Mouse (Mus musculus) heart, embryonic 15.5 days (tissue): ENCODE results near the gene Rad9a. TPM values are rescaled to one million over a fixed set of nuclear protein-coding genes. Genes with fewer than 3 reads are reported as not detected.
A peak's percentile ranks its signal among the peaks of the same experiment; 100 is the strongest.

Experiments
- ATAC-seq: fragments of 200-750 bp; cut with Nextera tagmentation; replicated peaks from 2 replicates; pipeline ENCODE4 v1.8.0; 2017; ENCODE audit warnings: low read depth, moderate TSS enrichment; ENCODE audit not compliant: insufficient number of reproducible peaks, insufficient read depth, low FRiP score
- H3K27ac ChIP-seq: fragments of 300-500 bp; sonication (generic); 2 replicates; pipeline ENCODE4 v1.5.1; 2015; ENCODE audit warnings: mild to moderate bottlenecking, inconsistent platforms
- H3K27me3 ChIP-seq: fragments of 300-500 bp; sonication (generic); 2 replicates; pipeline ENCODE4 v1.6.1; 2015; ENCODE audit warnings: inconsistent platforms
- H3K36me3 ChIP-seq: fragments of 300-500 bp; sonication (generic); 2 replicates; pipeline ENCODE4 v1.6.1; 2015; ENCODE audit warnings: mild to moderate bottlenecking, inconsistent platforms
- H3K4me1 ChIP-seq: fragments of 300-500 bp; sonication (generic); replicated peaks from 2 replicates; pipeline ENCODE4 v1.6.1; 2015; ENCODE audit warnings: inconsistent platforms
- H3K4me2 ChIP-seq: fragments of 300-500 bp; sonication (generic); 2 replicates; pipeline ENCODE4 v1.6.1; 2015; ENCODE audit warnings: inconsistent platforms, mild to moderate bottlenecking, moderate library complexity
- H3K4me3 ChIP-seq: fragments of 300-500 bp; sonication (generic); 2 replicates; pipeline ENCODE4 v1.5.1; 2015; ENCODE audit warnings: mild to moderate bottlenecking, inconsistent platforms
- H3K9ac ChIP-seq: fragments of 300-500 bp; sonication (generic); 2 replicates; pipeline ENCODE4 v1.6.1; 2015; ENCODE audit warnings: mild to moderate bottlenecking, inconsistent platforms
- H3K9me3 ChIP-seq: fragments of 300-500 bp; sonication (generic); replicated peaks from 2 replicates; pipeline ENCODE4 v1.6.1; 2016; ENCODE audit warnings: inconsistent platforms
- WGBS: fragments of 180-500 bp; shearing (Covaris S2); methylation state at CpG from one replicate; pipeline ENCODE4 v1.1.7; 2015; ENCODE audit warnings: mixed read lengths; 5-methylcytosine and 5-hydroxymethylcytosine counted together
- polyA plus RNA-seq: library from polyadenylated mRNA; unstranded; fragments of >200 nt; fragmentation: Nextera tagmentation; extraction: Ambion mirVana; gene quantifications from 2 replicates; pipeline ENCODE4 v1.2.1, GENCODE M21; 2015

Rad9a gene
- polyA plus RNA-seq, 1 experiment from 2014 or later, result 17.3 TPM

- Histone ChIP-seq H3K4me2 (no peak overlapping the region), H3K4me3 (no peak overlapping the region), H3K27ac (no peak overlapping the region), H3K27me3 (peaks cover 10% of the 10 kb centered on the region; the same call in 1 of the 2 replicates), H3K4me1 (peaks cover 16% of the 10 kb centered on the region), H3K9me3 (no peaks in the 10 kb centered on the region), H3K36me3 (no peaks in the 10 kb centered on the region), H3K9ac (no peak overlapping the region)
- 41% methylated on average over 9 of the region's 9 CpGs for WGBS
- ATAC-seq, result no peak
Measured at GRCm38 (mm10) chr19:4229451-4230076, 28.1 kb upstream of the Rad9a start.

DNA sequence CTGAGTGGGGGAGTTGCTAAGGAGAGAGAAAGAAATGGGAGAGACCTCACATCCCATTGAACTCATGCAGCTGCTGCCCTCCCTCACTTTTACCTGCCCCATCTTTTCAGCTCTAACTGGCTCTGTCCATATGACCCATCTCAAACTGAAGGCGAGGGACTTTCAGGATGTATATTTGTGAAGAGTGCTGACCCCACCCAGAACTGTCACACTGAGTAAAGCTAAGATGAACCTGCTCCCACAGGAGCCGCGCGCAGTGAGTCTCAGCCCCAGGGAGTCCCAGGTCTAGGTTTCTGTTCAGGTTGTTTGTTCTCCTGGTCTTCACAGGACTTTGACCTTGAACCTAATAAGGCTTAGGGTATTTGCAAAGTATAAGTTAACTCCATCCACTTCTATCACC, 27.4 kb upstream of the Rad9a start:
- Histone ChIP-seq H3K27ac (no peak overlapping the region), H3K4me2 (no peak overlapping the region), H3K4me3 (no peak overlapping the region), H3K27me3 (peaks cover 10% of the 10 kb centered on the region; the same call in 1 of the 2 replicates), H3K36me3 (no peaks in the 10 kb centered on the region), H3K4me1 (peaks cover 16% of the 10 kb centered on the region), H3K9ac (no peak overlapping the region), H3K9me3 (no peaks in the 10 kb centered on the region)
- no peak for ATAC-seq
- WGBS, result 73% methylated on average over 4 of the region's 4 CpGs

GRCm38 (mm10) chr19:4227894-4228678, 26.6 kb upstream of the Rad9a start:
- Histone ChIP-seq H3K9me3 (no peaks in the 10 kb centered on the region), H3K4me1 (peaks cover 16% of the 10 kb centered on the region), H3K36me3 (no peaks in the 10 kb centered on the region), H3K4me3 (no peak overlapping the region), H3K9ac (no peak overlapping the region), H3K27ac (no peak overlapping the region), H3K4me2 (no peak overlapping the region), H3K27me3 (peaks cover 10% of the 10 kb centered on the region; the same call in 1 of the 2 replicates)
- no peak for ATAC-seq
- 14% methylated on average over 8 of the region's 8 CpGs for WGBS

GRCm38 (mm10) chr19:4227446-4227845, 26.0 kb upstream of the Rad9a start:
- Histone ChIP-seq H3K4me3 (no peak overlapping the region), H3K36me3 (no peaks in the 10 kb centered on the region), H3K27me3 (peaks cover 15% of the 10 kb centered on the region), H3K4me1 (peaks cover 14% of the 10 kb centered on the region), H3K27ac (no peak overlapping the region), H3K9ac (no peak overlapping the region), H3K9me3 (no peaks in the 10 kb centered on the region), H3K4me2 (no peak overlapping the region)
- 62% methylated on average over 5 of the region's 5 CpGs for whole genome bisulfite sequencing
- ATAC-seq, result no peak

DNA sequence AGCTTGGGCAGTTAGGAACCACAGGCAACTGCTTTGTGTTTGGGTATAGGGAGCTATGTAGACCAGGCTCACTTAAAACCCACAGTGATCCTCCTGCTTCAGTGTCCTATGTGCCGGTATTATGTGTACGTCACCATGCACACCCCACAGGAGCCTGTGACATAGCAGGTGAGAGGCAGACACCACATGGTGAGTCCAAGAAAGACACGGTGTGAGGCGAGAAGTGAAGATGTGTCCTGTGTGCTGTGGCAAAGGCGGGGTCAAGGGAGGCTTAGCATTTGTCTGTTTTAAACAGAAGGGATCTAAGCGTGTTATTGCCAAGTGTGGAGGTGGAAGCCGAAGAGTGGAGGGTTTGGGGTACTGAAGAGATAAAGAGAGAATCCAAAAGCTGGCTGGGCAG, 25.3 kb upstream of the Rad9a start:
- Histone ChIP-seq H3K4me2 (no peak overlapping the region), H3K27ac (no peak overlapping the region), H3K9ac (no peak overlapping the region), H3K9me3 (no peaks in the 10 kb centered on the region), H3K4me3 (no peak overlapping the region), H3K4me1 (peaks cover 15% of the 10 kb centered on the region), H3K27me3 (peaks cover 22% of the 10 kb centered on the region), H3K36me3 (no peaks in the 10 kb centered on the region)
- no peak for ATAC-seq
- WGBS, result 84% methylated on average over 7 of the region's 7 CpGs

DNA sequence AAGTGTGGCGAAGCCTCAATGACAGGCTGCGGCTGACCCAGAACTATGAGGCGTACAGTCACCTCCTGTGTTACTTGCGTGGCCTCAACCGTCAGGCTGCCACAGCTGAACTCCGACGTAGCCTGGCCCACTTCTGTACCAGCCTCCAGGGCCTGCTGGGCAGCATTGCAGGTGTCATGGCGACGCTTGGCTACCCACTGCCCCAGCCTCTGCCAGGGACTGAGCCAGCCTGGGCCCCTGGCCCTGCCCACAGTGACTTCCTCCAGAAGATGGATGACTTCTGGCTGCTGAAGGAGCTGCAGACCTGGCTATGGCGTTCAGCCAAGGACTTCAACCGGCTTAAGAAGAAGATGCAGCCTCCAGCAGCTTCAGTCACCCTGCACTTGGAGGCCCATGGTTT, 20.7 kb upstream of the Rad9a start:
- Histone ChIP-seq H3K4me2 (no peak overlapping the region), H3K27me3 (peaks cover 32% of the 10 kb centered on the region), H3K4me1 (peaks cover 30% of the 10 kb centered on the region), H3K4me3 (no peak overlapping the region), H3K9ac (no peak overlapping the region), H3K27ac (no peak overlapping the region), H3K9me3 (no peaks in the 10 kb centered on the region), H3K36me3 (no peaks in the 10 kb centered on the region)
- ATAC-seq, result no peak
- 67% methylated on average over 11 of the region's 11 CpGs for WGBS

DNA sequence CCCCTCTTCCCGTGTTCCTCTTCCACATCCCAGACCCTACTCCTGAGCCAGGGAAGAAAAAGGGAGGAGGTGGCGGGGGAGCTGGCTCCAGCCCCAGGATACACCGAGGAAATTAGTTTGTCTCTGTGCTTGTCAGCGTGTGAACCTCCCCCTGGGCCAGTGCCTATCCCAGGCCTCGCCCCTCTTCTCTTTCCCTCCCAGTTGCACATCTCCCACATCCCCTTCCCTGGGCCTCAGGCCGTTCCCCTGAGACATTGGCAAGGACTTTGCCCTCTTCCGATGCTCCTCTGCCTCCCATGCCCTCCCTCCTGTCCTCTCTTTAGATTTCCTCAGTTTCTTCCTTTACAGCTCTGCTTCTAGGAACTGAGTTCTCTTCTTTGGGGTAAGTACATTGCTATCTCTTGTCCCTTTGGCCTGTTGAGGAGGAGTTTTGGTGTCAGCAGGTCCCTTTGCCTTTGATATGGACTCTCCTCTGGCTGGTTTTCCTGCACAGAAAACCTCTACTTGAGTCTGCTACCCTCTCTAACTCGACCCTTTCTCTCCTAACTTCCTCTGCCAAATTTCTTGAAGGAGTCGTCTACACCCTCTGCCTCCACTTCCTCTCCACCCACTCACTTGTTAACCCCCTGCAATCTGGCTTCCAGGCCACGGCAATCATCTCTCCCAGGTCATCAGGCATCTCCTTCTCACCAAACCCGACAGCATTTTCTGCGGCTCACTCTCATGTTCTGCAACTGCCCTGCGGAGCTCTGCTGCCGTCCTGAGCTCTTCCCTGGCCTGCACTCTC, 19.7 kb upstream of the Rad9a start:
- peaks cover 39% of the 10 kb centered on the region for H3K4me1 ChIP-seq
- 27% methylated on average over 14 of the region's 14 CpGs for WGBS
- peak overlapping the region; percentile 17 for H3K4me2 ChIP-seq
- H3K9me3 ChIP-seq, result no peaks in the 10 kb centered on the region
- peak overlapping the region; percentile 63 for H3K27ac ChIP-seq
- H3K9ac ChIP-seq, result 0 out of 2 replicates have a peak overlapping the region, but pooled peaks have one; percentile 5
- ATAC-seq, result 0 out of 2 replicates have a peak, but pooled peaks have one; percentile 25
- no peaks in the 10 kb centered on the region for H3K36me3 ChIP-seq
- no peak overlapping the region for H3K4me3 ChIP-seq
- H3K27me3 ChIP-seq, result peaks cover 38% of the 10 kb centered on the region

GRCm38 (mm10) chr19:4220416-4220815, 19.0 kb upstream of the Rad9a start:
- H3K9me3 ChIP-seq, result no peaks in the 10 kb centered on the region
- H3K27me3 ChIP-seq, result peaks cover 43% of the 10 kb centered on the region
- no peaks in the 10 kb centered on the region for H3K36me3 ChIP-seq
- 0 out of 2 replicates have a peak overlapping the region, but pooled peaks have one; percentile 63 for H3K27ac ChIP-seq
- 40% methylated on average over 4 of the region's 4 CpGs for WGBS
- H3K4me3 ChIP-seq, result no peak overlapping the region
- ATAC-seq, result 0 out of 2 replicates have a peak, but pooled peaks have one; percentile 21
- H3K4me2 ChIP-seq, result no peak overlapping the region
- H3K9ac ChIP-seq, result no peak overlapping the region
- H3K4me1 ChIP-seq, result peaks cover 45% of the 10 kb centered on the region

DNA sequence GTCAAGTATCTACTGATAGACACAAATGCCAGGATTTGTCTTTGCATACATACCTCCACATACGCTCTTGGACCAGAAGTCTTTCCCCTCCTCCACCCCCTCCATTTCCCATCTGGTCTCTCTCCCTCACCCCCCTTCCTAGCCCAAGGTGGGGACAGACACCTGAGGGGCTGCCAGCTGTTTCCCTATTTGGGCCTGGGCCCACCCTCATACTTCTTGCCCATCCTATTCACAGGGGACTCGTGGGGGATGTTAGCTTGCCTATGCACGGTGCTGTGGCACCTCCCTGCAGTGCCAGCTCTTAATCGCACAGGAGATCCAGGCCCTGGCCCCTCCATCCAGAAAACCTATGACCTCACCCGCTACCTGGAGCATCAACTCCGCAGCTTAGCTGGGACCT, 18.5 kb upstream of the Rad9a start:
- no peak for ATAC-seq
- no peaks in the 10 kb centered on the region for H3K36me3 ChIP-seq
- no peak overlapping the region for H3K27ac ChIP-seq
- H3K4me1 ChIP-seq, result peaks cover 50% of the 10 kb centered on the region
- 83% methylated on average over 6 of the region's 6 CpGs for WGBS
- H3K27me3 ChIP-seq, result peaks cover 47% of the 10 kb centered on the region
- no peak overlapping the region for H3K4me3 ChIP-seq
- H3K4me2 ChIP-seq, result no peak overlapping the region
- no peaks in the 10 kb centered on the region for H3K9me3 ChIP-seq
- no peak overlapping the region for H3K9ac ChIP-seq

DNA sequence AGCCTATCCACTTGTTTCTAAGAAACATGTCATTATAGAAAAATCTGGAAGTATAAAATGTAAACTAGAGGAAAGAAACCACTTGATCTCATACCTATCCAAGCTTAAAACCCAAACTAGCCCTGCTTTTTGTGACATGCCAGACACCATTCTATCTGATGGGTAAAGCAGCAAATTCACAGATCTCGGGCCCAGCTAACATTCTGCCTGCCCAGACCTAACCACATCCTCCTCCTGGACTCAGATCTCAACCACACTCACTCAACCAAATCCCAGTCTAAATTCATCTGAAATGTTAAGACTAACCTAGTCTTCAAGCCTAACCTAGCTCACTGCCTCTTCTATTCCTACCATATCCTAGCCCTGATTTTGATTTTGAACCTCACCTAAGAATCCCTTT, 17.3 kb upstream of the Rad9a start:
- Histone ChIP-seq H3K4me3 (no peak overlapping the region), H3K9me3 (no peaks in the 10 kb centered on the region), H3K4me1 (peaks cover 61% of the 10 kb centered on the region), H3K4me2 (no peak overlapping the region), H3K27ac (no peak overlapping the region), H3K9ac (no peak overlapping the region), H3K27me3 (peaks cover 56% of the 10 kb centered on the region), H3K36me3 (no peaks in the 10 kb centered on the region)
- 69% methylated on average over 1 of the region's 1 CpGs for WGBS
- ATAC-seq, result no peak

GRCm38 (mm10) chr19:4218293-4218692, 16.8 kb upstream of the Rad9a start:
- Histone ChIP-seq H3K4me1 (peaks cover 66% of the 10 kb centered on the region), H3K36me3 (no peaks in the 10 kb centered on the region), H3K9me3 (no peaks in the 10 kb centered on the region), H3K4me3 (no peak overlapping the region), H3K9ac (no peak overlapping the region), H3K4me2 (no peak overlapping the region), H3K27ac (no peak overlapping the region), H3K27me3 (peaks cover 60% of the 10 kb centered on the region)
- WGBS, result 86% methylated on average over 11 of the region's 11 CpGs
- no peak for ATAC-seq
